Mouse (Mus musculus) liver, embryonic 13.5 days (tissue): ENCODE measurements around the gene Cdca4. TPM values are rescaled to one million over a fixed set of nuclear protein-coding genes. Genes with fewer than 3 reads are reported as not detected.

ENCODE experiments used
- ATAC-seq: fragments of 200-750 bp; cut with Nextera tagmentation; 2 replicates; pipeline ENCODE4 v1.8.0; 2017; ENCODE audit warnings: low read depth, mild to moderate bottlenecking, moderate number of reproducible peaks, moderate library complexity
- DNase-seq: peaks from one replicate; pipeline ENCODE4 v3.0.0; 2022
- H3K27ac ChIP-seq: fragments of 300-500 bp; sonication (generic); 2 replicates; pipeline ENCODE4 v1.5.1; 2015; ENCODE audit warnings: moderate library complexity, mild to moderate bottlenecking, inconsistent platforms
- H3K27me3 ChIP-seq: fragments of 300-500 bp; sonication (generic); 2 replicates; pipeline ENCODE4 v1.6.1; 2015; ENCODE audit warnings: mild to moderate bottlenecking, inconsistent platforms
- H3K36me3 ChIP-seq: fragments of 300-500 bp; sonication (generic); 2 replicates; pipeline ENCODE4 v1.6.1; 2015; ENCODE audit warnings: mild to moderate bottlenecking, inconsistent platforms
- H3K4me1 ChIP-seq: fragments of 300-500 bp; sonication (generic); replicated peaks from 2 replicates; pipeline ENCODE4 v1.6.1; 2015; ENCODE audit warnings: inconsistent platforms
- H3K4me2 ChIP-seq: fragments of 300-500 bp; sonication (generic); 2 replicates; pipeline ENCODE4 v1.6.1; 2015; ENCODE audit warnings: inconsistent platforms, mild to moderate bottlenecking, moderate library complexity
- H3K4me3 ChIP-seq: fragments of 300-500 bp; sonication (generic); replicated peaks from 2 replicates; pipeline ENCODE4 v1.5.1; 2015; ENCODE audit warnings: mild to moderate bottlenecking, inconsistent platforms
- H3K9ac ChIP-seq: fragments of 300-500 bp; sonication (generic); 2 replicates; pipeline ENCODE4 v1.6.1; 2015; ENCODE audit warnings: mild to moderate bottlenecking, inconsistent platforms
- H3K9me3 ChIP-seq: fragments of 300-500 bp; sonication (generic); replicated peaks from 2 replicates; pipeline ENCODE4 v1.6.1; 2016; ENCODE audit warnings: inconsistent platforms
- WGBS: fragments of 180-500 bp; shearing (Covaris S2); methylation state at CpG from one replicate; pipeline ENCODE4 v1.1.7; 2015; ENCODE audit not compliant: insufficient replicate concordance; 5-methylcytosine and 5-hydroxymethylcytosine counted together
- polyA plus RNA-seq: library from polyadenylated mRNA; unstranded; fragments of >200 nt; fragmentation: Nextera tagmentation; extraction: Ambion mirVana; gene quantifications from 2 replicates; pipeline ENCODE4 v1.2.1, GENCODE M21; 2015

Gene Cdca4
- polyA plus RNA-seq, 1 experiment from 2014 or later: 69.5 TPM

- peaks cover 60% of the 10 kb centered on the region for H3K27me3 ChIP-seq
- H3K27ac ChIP-seq: no peak overlapping the region
- no peak overlapping the region for H3K9ac ChIP-seq
- no peak overlapping the region for H3K4me2 ChIP-seq
- no peak overlapping the region for H3K4me3 ChIP-seq
- H3K4me1 ChIP-seq: peaks cover 7% of the 10 kb centered on the region; the same call in 1 of the 2 replicates
- 8% methylated on average over 16 of the region's 16 CpGs for WGBS
- H3K9me3 ChIP-seq: no peaks in the 10 kb centered on the region
- no peak for DNase-seq
- ATAC-seq: no peak
- no peaks in the 10 kb centered on the region for H3K36me3 ChIP-seq
These were observed 40.6 kb upstream of the Cdca4 start for GRCm38 (mm10) chr12:112869783-112870204.

- no peak within 1 kb of the TSS for H3K27ac ChIP-seq
- 58% methylated on average over 13 of the region's 13 CpGs for WGBS
- no peaks in the 10 kb centered on the region for H3K36me3 ChIP-seq
- no peak within 1 kb of the TSS for H3K4me3 ChIP-seq
- ATAC-seq: no peak
- H3K9ac ChIP-seq: no peak within 1 kb of the TSS
- H3K9me3 ChIP-seq: no peaks in the 10 kb centered on the region
- peaks cover 9% of the 10 kb centered on the region; the same call in 1 of the 2 replicates for H3K4me1 ChIP-seq
- H3K4me2 ChIP-seq: no peak within 1 kb of the TSS
- no peak for DNase-seq
- H3K27me3 ChIP-seq: peaks cover 46% of the 10 kb centered on the region
These were observed 39.2 kb upstream of the Cdca4 start, which contains the start of gene Gpr132 for GRCm38 (mm10) chr12:112868178-112869087. Gene Gpr132, minus strand, starts transcription at chr12:112868228.

- DNase-seq: no peak
- H3K4me3 ChIP-seq: no peak overlapping the region
- ATAC-seq: no peak
- 52% methylated on average over 7 of the region's 7 CpGs for WGBS
- no peak overlapping the region for H3K4me2 ChIP-seq
- peaks cover 9% of the 10 kb centered on the region; the same call in 1 of the 2 replicates for H3K4me1 ChIP-seq
- no peaks in the 10 kb centered on the region for H3K36me3 ChIP-seq
- no peak overlapping the region for H3K9ac ChIP-seq
- H3K9me3 ChIP-seq: no peaks in the 10 kb centered on the region
- peaks cover 37% of the 10 kb centered on the region for H3K27me3 ChIP-seq
- no peak overlapping the region for H3K27ac ChIP-seq
These were observed 38.0 kb upstream of the Cdca4 start for GRCm38 (mm10) chr12:112867106-112867674.

GRCm38 (mm10) chr12:112866467-112867080 lies 37.4 kb upstream of the Cdca4 start:
- no peak overlapping the region for H3K9ac ChIP-seq

GRCm38 (mm10) chr12:112864804-112865203 lies 35.6 kb upstream of the Cdca4 start:
- no peak for ATAC-seq
- no peak overlapping the region for H3K4me2 ChIP-seq
- H3K9ac ChIP-seq: no peak overlapping the region
- no peaks in the 10 kb centered on the region for H3K9me3 ChIP-seq
- H3K4me1 ChIP-seq: peaks cover 15% of the 10 kb centered on the region
- H3K27me3 ChIP-seq: peaks cover 15% of the 10 kb centered on the region; the same call in 1 of the 2 replicates
- DNase-seq: no peak
- H3K4me3 ChIP-seq: no peak overlapping the region
- no peak overlapping the region for H3K27ac ChIP-seq
- no peaks in the 10 kb centered on the region for H3K36me3 ChIP-seq
- WGBS: 39% methylated on average over 7 of the region's 7 CpGs

More at GRCm38 (mm10) chr12:112866467-112867080, 37.4 kb upstream of the Cdca4 start:
- ATAC-seq: no peak
- no peak for DNase-seq
- Histone ChIP-seq H3K4me1 (peaks cover 9% of the 10 kb centered on the region), H3K36me3 (no peaks in the 10 kb centered on the region), H3K4me3 (no peak overlapping the region), H3K4me2 (no peak overlapping the region), H3K27me3 (peaks cover 31% of the 10 kb centered on the region), H3K27ac (no peak overlapping the region), H3K9me3 (no peaks in the 10 kb centered on the region)
- 67% methylated on average over 8 of the region's 8 CpGs for WGBS

- 70% methylated on average over 9 of the region's 9 CpGs for WGBS
- H3K4me1 ChIP-seq: peaks cover 9% of the 10 kb centered on the region
These were observed 32.7 kb upstream of the Cdca4 start for GRCm38 (mm10) chr12:112861911-112862321.

GRCm38 (mm10) chr12:112860765-112861164 lies 31.5 kb upstream of the Cdca4 start:
- peaks cover 9% of the 10 kb centered on the region for H3K4me1 ChIP-seq
- H3K9ac ChIP-seq: no peak overlapping the region
- 0 out of 2 replicates have a peak overlapping the region, but pooled peaks have one; percentile 19 for H3K4me2 ChIP-seq
- no peak for DNase-seq
- no peaks in the 10 kb centered on the region for H3K36me3 ChIP-seq
- H3K27ac ChIP-seq: no peak overlapping the region
- no peaks in the 10 kb centered on the region for H3K9me3 ChIP-seq
- 39% methylated on average over 7 of the region's 7 CpGs for WGBS
- no peak overlapping the region for H3K4me3 ChIP-seq
- H3K27me3 ChIP-seq: no peaks in the 10 kb centered on the region
- ATAC-seq: peak; percentile 37; the same call in 1 of the 2 replicates

More at GRCm38 (mm10) chr12:112861911-112862321, 32.7 kb upstream of the Cdca4 start:
- H3K4me3 ChIP-seq: no peak overlapping the region
- no peaks in the 10 kb centered on the region for H3K27me3 ChIP-seq
- no peak for DNase-seq
- no peaks in the 10 kb centered on the region for H3K36me3 ChIP-seq
- H3K4me2 ChIP-seq: no peak overlapping the region
- no peak for ATAC-seq
- H3K9ac ChIP-seq: no peak overlapping the region
- no peak overlapping the region for H3K27ac ChIP-seq
- H3K9me3 ChIP-seq: no peaks in the 10 kb centered on the region

GRCm38 (mm10) chr12:112859930-112860329 lies 30.7 kb upstream of the Cdca4 start:
- no peak overlapping the region for H3K4me3 ChIP-seq
- no peak overlapping the region for H3K27ac ChIP-seq
- no peaks in the 10 kb centered on the region for H3K27me3 ChIP-seq
- 0 out of 2 replicates have a peak overlapping the region, but pooled peaks have one; percentile 19 for H3K4me2 ChIP-seq
- H3K9me3 ChIP-seq: no peaks in the 10 kb centered on the region
- ATAC-seq (no peak), DNase-seq (no peak)
- 28% methylated on average over 8 of the region's 8 CpGs for WGBS
- H3K4me1 ChIP-seq: peaks cover 9% of the 10 kb centered on the region
- no peak overlapping the region for H3K9ac ChIP-seq
- H3K36me3 ChIP-seq: no peaks in the 10 kb centered on the region

- ATAC-seq (no peak), DNase-seq (no peak)
- Histone ChIP-seq H3K4me1 (peaks cover 7% of the 10 kb centered on the region; the same call in 1 of the 2 replicates), H3K27me3 (no peaks in the 10 kb centered on the region), H3K9me3 (no peaks in the 10 kb centered on the region), H3K27ac (no peak overlapping the region), H3K4me2 (no peak overlapping the region), H3K36me3 (no peaks in the 10 kb centered on the region), H3K9ac (no peak overlapping the region), H3K4me3 (no peak overlapping the region)
- 70% methylated on average over 9 of the region's 9 CpGs for WGBS
These were observed 29.5 kb upstream of the Cdca4 start for GRCm38 (mm10) chr12:112858581-112859336.

GRCm38 (mm10) chr12:112857021-112857925 lies 28.1 kb upstream of the Cdca4 start:
- H3K4me1 ChIP-seq: peaks cover 7% of the 10 kb centered on the region; the same call in 1 of the 2 replicates
- DNase-seq: no peak
- no peaks in the 10 kb centered on the region for H3K27me3 ChIP-seq
- H3K4me3 ChIP-seq: no peak overlapping the region
- H3K9ac ChIP-seq: no peak overlapping the region
- no peaks in the 10 kb centered on the region for H3K9me3 ChIP-seq
- no peak overlapping the region for H3K27ac ChIP-seq
- H3K36me3 ChIP-seq: no peaks in the 10 kb centered on the region
- WGBS: 48% methylated on average over 9 of the region's 9 CpGs
- ATAC-seq: no peak
- no peak overlapping the region for H3K4me2 ChIP-seq
